ENCODE assay signal across 23 mouse cellular contexts in the genomic region with DNA sequence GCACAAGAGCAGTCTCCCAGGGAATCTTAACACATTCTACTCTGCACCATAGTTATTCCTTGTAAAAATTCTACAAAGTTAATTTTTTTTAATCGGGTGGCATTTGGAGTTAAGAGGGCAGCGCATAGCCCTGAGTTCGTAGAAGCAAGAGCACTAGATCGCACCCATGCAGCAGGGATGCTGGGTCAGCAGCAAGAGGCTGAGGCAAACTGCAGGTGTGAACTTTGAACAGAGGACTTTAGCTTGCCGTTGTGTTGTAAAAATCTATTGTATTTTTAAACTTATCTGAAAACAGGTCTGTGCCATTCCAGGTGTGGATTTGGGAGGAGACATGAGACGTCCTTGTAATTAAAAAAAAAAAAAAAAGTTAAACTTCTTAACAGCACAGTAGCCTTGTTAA.
"Had no signal": no experiment of that assay in that cellular context is flagged by ENCODE, and none has a peak within 500 bp of the region (broad histone marks: within the 10 kb centered on the region; RNA-seq: fewer than 3 reads in every experiment).

No protein-coding gene starts in this region.

- ATAC-seq: hindbrain, embryonic 16.5 days; liver, embryonic 12.5 days; midbrain, embryonic 13.5 days; midbrain, embryonic 16.5 days had no signal

- H3K4me3 ChIP-seq: layer of hippocampus, adult 2 months; limb, embryonic 10.5 days; limb, embryonic 13.5 days; liver, embryonic 12.5 days; liver, embryonic 15.5 days; lung, embryonic 15.5 days; megakaryocyte, embryonic 14.5 days; midbrain, embryonic 10.5 days; midbrain, embryonic 13.5 days; myocyte; neural tube, embryonic 13.5 days had no signal

- H3K4me2 ChIP-seq: limb, embryonic 13.5 days; liver, embryonic 12.5 days; liver, embryonic 15.5 days; lung, embryonic 15.5 days; midbrain, embryonic 13.5 days; neural tube, embryonic 13.5 days had no signal

- DNase-seq: layer of hippocampus, adult 9-11 months; liver; lung, adult 18-20 months; lung, postnatal 36 days; retina, postnatal 1 day; right cerebral cortex, postnatal 25 days; spleen, adult 18-20 months; thymus, adult 18-20 months; thymus, postnatal 36 days had no signal

- H3K27me3 ChIP-seq: limb, embryonic 13.5 days; liver, embryonic 12.5 days; liver, embryonic 15.5 days; lung, embryonic 15.5 days; megakaryocyte, embryonic 14.5 days; midbrain, embryonic 13.5 days; neural tube, embryonic 13.5 days had no signal

- H3K36me3 ChIP-seq: limb, embryonic 10.5 days; limb, embryonic 13.5 days; liver, embryonic 12.5 days; liver, embryonic 15.5 days; lung, embryonic 15.5 days; midbrain, embryonic 10.5 days; midbrain, embryonic 13.5 days; neural tube, embryonic 13.5 days had no signal

- H3K9me3 ChIP-seq: limb, embryonic 10.5 days; limb, embryonic 13.5 days; liver, embryonic 12.5 days; liver, embryonic 15.5 days; lung, embryonic 15.5 days; midbrain, embryonic 10.5 days; midbrain, embryonic 13.5 days; neural tube, embryonic 13.5 days had no signal

- H3K27ac ChIP-seq: kidney, postnatal 0 days; layer of hippocampus, adult 2 months; limb, embryonic 10.5 days; limb, embryonic 13.5 days; liver, embryonic 12.5 days; liver, embryonic 15.5 days; midbrain, embryonic 10.5 days; midbrain, embryonic 13.5 days; neural tube, embryonic 13.5 days had no signal

- H3K9ac ChIP-seq: limb, embryonic 13.5 days; liver, embryonic 12.5 days; liver, embryonic 15.5 days; lung, embryonic 15.5 days; midbrain, embryonic 13.5 days; neural tube, embryonic 13.5 days had no signal

- H3K4me1 ChIP-seq: limb, embryonic 10.5 days; liver, embryonic 12.5 days; liver, embryonic 15.5 days; megakaryocyte, embryonic 14.5 days had no signal
